Mouse (Mus musculus) adipose tissue, adult 10 weeks (tissue): ENCODE results near the gene Zfp560. TPM values are rescaled to one million over a fixed set of nuclear protein-coding genes. Genes with fewer than 3 reads are reported as not detected.

Experiments used
- polyA plus RNA-seq: library from polyadenylated mRNA; stranded (reverse); fragments of 350-450 nt; fragmentation: Illumina TruSeq; extraction: RNeasy Lipid Tissue Mini Kit (QIAGEN cat#74804); gene quantifications from one replicate; pipeline ENCODE4 v1.2.3, GENCODE M21; 2014; ENCODE audit warnings: low read depth, low replicate concordance

Zfp560 gene
- polyA plus RNA-seq: 23.9 TPM

GRCm38 (mm10) chr9:20384532-20385342, at the start of gene Zfp560:
Zfp560 (minus strand) TSS chr9:20385177.

GRCm38 (mm10) chr9:20335994-20336393, 49.0 kb downstream of the Zfp560 start, which contains the start of gene Olfr18:
Olfr18 (minus strand) TSS chr9:20336094.

GRCm38 (mm10) chr9:20298232-20298631, 86.7 kb downstream of the Zfp560 start, which contains the start of gene Olfr873:
Olfr873 (plus strand) TSS chr9:20298532.

Other genes with a start within 250 kb of the Zfp560 start
- gene Olfr870, start 211.1 kb downstream of the Zfp560 start, polyA plus RNA-seq: not detected
- gene Olfr871, start 173.0 kb downstream of the Zfp560 start, polyA plus RNA-seq: not detected
- gene Olfr872, start 148.1 kb downstream of the Zfp560 start, polyA plus RNA-seq: not detected
- gene Olfr39, start 102.8 kb downstream of the Zfp560 start, polyA plus RNA-seq: not detected
- gene Olfr873, start 86.6 kb downstream of the Zfp560 start, polyA plus RNA-seq: not detected
- gene Olfr18, start 49.1 kb downstream of the Zfp560 start, polyA plus RNA-seq: not detected
- 5.8 TPM for gene Zfp26, start 75.0 kb upstream of the Zfp560 start, polyA plus RNA-seq
- 19.5 TPM for gene Zfp426, start 107.6 kb upstream of the Zfp560 start, polyA plus RNA-seq
- 17.4 TPM for gene Zfp266, start 136.2 kb upstream of the Zfp560 start, polyA plus RNA-seq
- 5.0 TPM for gene Zfp846, start 196.1 kb upstream of the Zfp560 start, polyA plus RNA-seq